Mouse (Mus musculus): ENCODE results near the gene Mc3r.

- TF ChIP-seq POLR2A (IDR thresholded peaks at IDR 0.05; ENCODE audit: borderline replicate concordance, extremely low read depth, insufficient read depth, insufficient read length, poor library complexity, severe bottlenecking) (no peak), CTCF (IDR thresholded peaks at IDR 0.05; ENCODE audit: borderline replicate concordance, extremely low read depth, insufficient read depth, insufficient read length) (no peak)
Measured at GRCm38 (mm10) chr2:172298542-172298941, 50.2 kb downstream of the Mc3r start.

All from brain, embryonic 14.5 days (tissue).